Comparison of ENCODE assay signal across 17 mouse cellular contexts in genomic region chr6:80905220-80905619, GRCm38 (mm10).
"Had no signal": no experiment of that assay in that cellular context is flagged by ENCODE, and none has a peak within 500 bp of the region (broad histone marks: within the 10 kb centered on the region; RNA-seq: fewer than 3 reads in every experiment).

No protein-coding gene starts in this region.

- H3K36me3 ChIP-seq: limb, embryonic 15.5 days; liver, embryonic 12.5 days; neural tube, embryonic 13.5 days; stomach, embryonic 15.5 days had no signal

- H3K4me2 ChIP-seq: limb, embryonic 15.5 days; liver, embryonic 12.5 days; lung, embryonic 14.5 days; midbrain, embryonic 11.5 days; neural tube, embryonic 13.5 days; stomach, embryonic 15.5 days had no signal

- H3K4me1 ChIP-seq: limb, embryonic 15.5 days; liver, embryonic 12.5 days; neural tube, embryonic 13.5 days; stomach, embryonic 15.5 days had no signal

- DNase-seq: kidney, adult 8-10 months; kidney, postnatal 36 days; lung, embryonic 14.5 days; lung, postnatal 10 days; lung, postnatal 4 days; retina, postnatal 1 day; right cerebral cortex, postnatal 14 days; thymus, postnatal 36 days had no signal

- ATAC-seq: intestine, postnatal 0 days; liver, embryonic 12.5 days; midbrain, embryonic 16.5 days had no signal

- H3K4me3 ChIP-seq: left cerebral cortex, adult 2 months; limb, embryonic 15.5 days; liver, embryonic 12.5 days; neural tube, embryonic 13.5 days; stomach, embryonic 15.5 days had no signal

- H3K27ac ChIP-seq: kidney, postnatal 0 days; left cerebral cortex, adult 2 months; limb, embryonic 15.5 days; liver, embryonic 12.5 days; neural tube, embryonic 13.5 days; stomach, embryonic 15.5 days had no signal

- H3K9me3 ChIP-seq: limb, embryonic 15.5 days; liver, embryonic 12.5 days; stomach, embryonic 15.5 days had no signal

- H3K27me3 ChIP-seq: limb, embryonic 15.5 days; liver, embryonic 12.5 days; neural tube, embryonic 13.5 days; stomach, embryonic 15.5 days had no signal

- H3K9ac ChIP-seq: limb, embryonic 15.5 days; liver, embryonic 12.5 days; lung, embryonic 14.5 days; neural tube, embryonic 13.5 days; stomach, embryonic 15.5 days had no signal
